Mouse (Mus musculus): ENCODE data around the gene Mgst2. TPM values are rescaled to one million over a fixed set of nuclear protein-coding genes. Genes with fewer than 3 reads are reported as not detected.

Gene Mgst2
- total RNA-seq, 2 experiments from 2014 or later, result 0.80 to 0.87 TPM

GRCm38 (mm10) chr3:51701950-51702349, 41.8 kb downstream of the Mgst2 start:
- no peak for DNase-seq

GRCm38 (mm10) chr3:51702701-51703286, 42.6 kb downstream of the Mgst2 start:
- no peak for DNase-seq

- DNase-seq, result no peak
Measured at GRCm38 (mm10) chr3:51703478-51703877, 43.3 kb downstream of the Mgst2 start.

GRCm38 (mm10) chr3:51705220-51705619, 45.1 kb downstream of the Mgst2 start:
- no peak for DNase-seq

- DNase-seq, result no peak
Measured at GRCm38 (mm10) chr3:51708375-51708745, 48.2 kb downstream of the Mgst2 start.

GRCm38 (mm10) chr3:51708746-51709411, 48.7 kb downstream of the Mgst2 start:
- DNase-seq, result peak; percentile 81

- DNase-seq, result no peak
Measured at GRCm38 (mm10) chr3:51712382-51712781, 52.2 kb downstream of the Mgst2 start.

- DNase-seq, result no peak
Measured at GRCm38 (mm10) chr3:51713233-51713632, 53.1 kb downstream of the Mgst2 start.

GRCm38 (mm10) chr3:51714469-51714868, 54.3 kb downstream of the Mgst2 start:
- no peak for DNase-seq

- no peak for DNase-seq
Measured at GRCm38 (mm10) chr3:51717455-51717854, 57.3 kb downstream of the Mgst2 start.

GRCm38 (mm10) chr3:51717909-51718308, 57.7 kb downstream of the Mgst2 start:
- no peak for DNase-seq

- DNase-seq, result no peak
Measured at GRCm38 (mm10) chr3:51719373-51719772, 59.2 kb downstream of the Mgst2 start.

GRCm38 (mm10) chr3:51719982-51720381, 59.8 kb downstream of the Mgst2 start:
- no peak for DNase-seq

- DNase-seq, result no peak
Measured at GRCm38 (mm10) chr3:51726257-51726656, 66.1 kb downstream of the Mgst2 start.

GRCm38 (mm10) chr3:51727487-51727886, 67.3 kb downstream of the Mgst2 start:
- DNase-seq, result no peak

GRCm38 (mm10) chr3:51727968-51728367, 67.8 kb downstream of the Mgst2 start:
- DNase-seq, result no peak

- no peak for DNase-seq
Measured at GRCm38 (mm10) chr3:51728456-51728855, 68.3 kb downstream of the Mgst2 start.

- no peak for DNase-seq
Measured at GRCm38 (mm10) chr3:51729109-51729918, 69.2 kb downstream of the Mgst2 start.

- no peak for DNase-seq
Measured at GRCm38 (mm10) chr3:51730662-51731061, 70.5 kb downstream of the Mgst2 start.

GRCm38 (mm10) chr3:51731949-51732636, 71.9 kb downstream of the Mgst2 start:
- no peak for DNase-seq
